Mouse (Mus musculus): ENCODE results near the gene Adamts3.

The Adamts3 gene

DNA sequence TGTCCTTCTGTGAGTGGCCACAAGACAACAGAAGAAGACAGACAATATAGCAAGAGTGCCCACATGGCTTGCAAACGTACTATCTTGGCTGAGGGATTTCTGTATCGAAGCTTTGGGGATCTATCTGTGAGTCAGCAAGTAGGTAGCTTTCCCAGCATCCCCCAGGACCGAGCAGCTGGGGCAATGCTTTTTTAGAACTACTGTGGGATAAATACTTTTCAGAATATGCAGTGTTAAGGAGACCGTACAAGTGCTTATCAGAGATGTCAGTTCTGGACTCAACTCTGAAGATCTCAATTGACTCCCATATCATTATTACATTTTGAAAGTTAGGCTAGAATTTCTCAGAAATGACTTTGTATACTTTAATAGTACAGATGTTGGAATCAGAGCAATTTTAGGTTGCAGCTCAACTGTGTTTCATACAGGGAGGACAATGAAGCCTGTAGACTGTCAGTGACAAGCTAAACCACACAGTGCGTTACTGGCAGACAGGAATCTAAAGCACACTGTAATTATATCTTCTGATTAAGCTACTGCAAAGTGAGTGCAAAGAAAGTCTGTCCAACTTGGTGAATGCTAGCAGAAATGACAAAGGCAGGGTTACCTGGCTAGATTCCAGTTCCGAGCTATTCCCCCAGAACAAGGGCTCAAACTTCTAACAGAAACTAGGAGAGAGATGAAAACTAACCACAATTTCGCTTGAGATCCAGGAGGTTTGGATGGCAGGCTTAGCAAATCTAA is 171.8 kb downstream of the Adamts3 start:
- no peak for DNase-seq (ENCODE audit: low read depth in 1 of 2, low spot score in 2 of 2)

DNA sequence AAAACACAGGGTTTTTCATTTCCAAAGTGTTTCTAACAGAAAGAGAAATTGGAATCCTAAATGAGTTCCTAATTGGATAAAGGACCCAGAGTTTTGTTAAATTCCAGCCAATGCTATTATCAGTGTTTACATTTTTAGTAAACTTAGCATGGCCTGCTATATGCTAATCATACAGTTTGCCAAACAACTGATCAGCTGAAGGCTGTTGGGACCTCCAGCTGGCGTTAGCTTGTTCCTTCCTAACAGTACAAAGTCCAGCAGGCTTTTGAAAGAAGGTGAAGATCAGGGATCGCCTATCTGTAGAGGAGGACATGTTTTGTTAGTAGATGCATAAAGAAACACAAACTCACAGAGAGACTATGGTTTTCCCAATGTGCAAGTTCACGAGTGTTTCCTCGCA is 173.7 kb downstream of the Adamts3 start:
- no peak for DNase-seq (ENCODE audit: low read depth in 1 of 2, low spot score in 2 of 2)

DNA sequence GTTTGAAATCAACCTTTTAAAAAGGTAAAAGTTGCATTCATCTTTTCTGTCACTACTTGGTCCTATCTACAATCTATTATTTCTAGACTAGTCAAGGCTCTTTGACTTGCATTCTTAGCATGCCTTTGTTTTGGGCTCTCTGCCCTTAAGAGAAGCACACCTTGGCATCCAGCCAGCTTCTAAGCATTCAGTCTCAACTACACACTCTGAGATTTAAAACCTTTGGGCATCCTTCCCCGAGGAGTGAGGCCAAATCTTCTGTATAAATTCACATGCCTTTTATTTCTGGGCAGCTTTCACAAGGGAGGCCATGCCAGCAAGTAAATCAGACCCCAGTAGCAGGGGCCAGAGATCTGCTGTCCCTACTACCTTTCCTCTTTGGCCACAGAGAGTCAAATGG is 178.9 kb downstream of the Adamts3 start:
- DNase-seq (ENCODE audit: low read depth in 1 of 2, low spot score in 2 of 2), result no peak

DNA sequence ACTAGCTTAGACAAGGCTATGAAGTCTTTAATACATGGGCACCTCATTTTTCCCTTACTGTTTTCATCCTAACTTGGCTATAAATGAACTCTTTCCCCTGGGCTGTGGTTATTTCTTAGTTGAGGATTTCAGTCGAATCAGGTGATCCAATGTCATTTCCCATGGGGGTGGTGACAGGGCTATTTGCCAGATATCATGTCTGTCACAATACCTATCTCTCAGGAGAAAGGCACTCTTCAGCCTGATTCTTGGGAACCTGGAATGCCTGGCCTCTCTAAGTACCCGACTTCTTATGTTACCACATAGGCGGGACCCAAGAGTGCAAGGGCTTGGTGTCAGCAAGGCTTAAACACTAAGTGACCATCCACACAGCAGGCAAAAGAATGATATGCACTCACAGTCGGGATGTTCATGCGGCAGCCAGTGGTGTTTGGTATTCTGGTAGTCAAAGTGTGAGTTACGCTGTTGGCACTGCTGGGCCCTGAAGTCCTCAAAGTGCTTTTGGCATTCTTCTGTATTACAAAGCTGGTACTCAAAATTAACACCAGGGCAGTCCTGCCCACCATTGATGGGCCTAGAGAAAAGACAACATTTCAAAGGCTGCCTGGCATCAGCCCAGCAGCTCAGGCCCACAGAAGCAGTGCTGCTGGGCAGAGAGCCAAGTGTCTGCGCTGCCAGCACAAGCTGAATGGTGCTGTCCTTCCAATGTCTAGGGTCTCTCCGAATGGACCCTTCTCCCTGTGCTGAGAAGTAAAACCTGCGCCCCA is 181.7 kb downstream of the Adamts3 start:
- no peak for DNase-seq (ENCODE audit: low read depth in 1 of 2, low spot score in 2 of 2)

- no peak for DNase-seq (ENCODE audit: low read depth in 1 of 2, low spot score in 2 of 2)
Observed at GRCm38 (mm10) chr5:89687826-89688225, 195.3 kb downstream of the Adamts3 start.

DNA sequence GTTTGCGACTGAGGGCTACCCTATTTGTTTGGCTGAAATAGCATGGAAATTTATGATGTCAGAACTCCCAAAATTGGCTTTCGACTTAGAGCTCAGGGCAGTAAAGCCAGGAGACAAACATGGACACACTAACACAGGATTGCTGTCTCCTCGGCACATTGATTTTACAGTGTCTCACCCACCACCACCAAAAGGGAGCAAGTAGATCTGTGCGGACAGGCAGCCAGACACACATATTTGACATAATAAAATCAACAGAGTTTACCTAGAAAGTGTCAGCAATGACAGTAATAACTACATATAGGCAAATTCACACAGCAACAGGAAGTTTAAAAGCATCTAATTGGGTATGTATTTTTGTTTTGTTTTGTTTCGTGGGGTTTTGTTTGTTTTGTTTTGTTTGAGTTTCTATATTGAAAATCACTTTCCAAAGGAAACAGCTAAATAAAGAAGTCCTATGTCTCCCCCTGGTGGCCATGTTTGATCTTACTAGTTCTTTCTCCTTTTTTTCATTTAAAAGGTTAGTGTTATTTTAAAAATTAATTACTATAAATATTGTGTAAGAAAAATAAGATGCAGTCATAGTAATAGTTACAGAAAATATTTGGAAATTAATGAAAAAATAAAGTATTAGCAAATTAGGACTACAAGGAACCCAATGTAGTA is 203.1 kb downstream of the Adamts3 start:
- DNase-seq (ENCODE audit: low read depth in 1 of 2, low spot score in 2 of 2), result no peak

DNA sequence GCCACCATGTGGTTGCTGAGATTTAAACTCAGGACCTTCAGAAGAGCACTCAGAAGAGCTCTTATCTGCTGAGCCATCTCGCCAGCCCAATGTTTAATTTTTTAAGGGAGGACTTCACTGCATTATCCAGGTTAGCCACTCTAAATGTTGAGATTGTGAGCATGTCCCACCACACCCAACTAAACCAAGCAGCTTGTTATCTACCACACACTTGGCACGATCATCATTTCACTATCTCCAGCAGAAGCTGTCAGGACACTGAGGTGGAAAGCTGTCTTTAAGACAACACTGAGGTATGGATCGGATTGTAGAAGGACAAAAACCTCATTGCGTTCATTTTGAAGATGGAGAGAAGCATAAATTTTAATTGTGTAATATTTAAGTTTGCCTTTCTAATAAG is 205.0 kb downstream of the Adamts3 start:
- DNase-seq (ENCODE audit: low read depth in 1 of 2, low spot score in 2 of 2), result no peak

DNA sequence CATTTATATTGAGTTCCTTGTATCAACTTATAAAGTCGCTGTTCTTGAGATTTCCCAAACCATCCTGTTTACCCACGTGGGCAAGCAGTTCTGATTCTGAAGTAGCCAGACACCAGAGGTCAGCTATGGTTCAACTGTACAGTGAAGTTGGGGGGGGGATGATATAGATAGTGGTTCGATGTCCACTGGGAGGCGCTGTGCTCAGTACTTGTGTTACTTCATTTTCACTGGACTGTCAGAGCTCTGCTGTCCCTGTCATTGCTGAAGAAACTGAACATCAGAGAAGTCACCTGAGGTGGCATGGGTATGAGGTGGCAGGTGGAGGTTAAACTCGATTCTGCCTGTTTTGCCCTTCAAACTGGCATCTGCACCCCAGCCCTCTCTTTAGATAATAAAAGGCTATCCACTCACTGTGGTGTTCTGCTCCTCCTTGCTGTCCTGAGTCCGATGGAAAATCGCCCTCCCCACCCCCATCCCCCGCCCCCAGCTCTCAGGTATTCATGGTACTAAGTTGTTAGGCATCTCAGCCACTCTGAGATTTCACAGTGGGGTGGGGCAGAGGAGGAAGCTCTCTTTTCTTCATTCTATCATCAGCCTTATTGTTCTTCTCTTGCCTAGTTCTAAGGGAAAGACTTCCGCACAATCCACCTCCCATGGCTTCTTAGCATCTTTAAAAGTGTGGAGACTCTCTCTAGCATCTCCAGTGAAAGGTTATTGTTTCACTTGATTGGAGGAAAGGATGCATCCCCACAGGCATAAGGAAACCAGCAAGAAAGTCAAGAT is 208.9 kb downstream of the Adamts3 start:
- no peak for DNase-seq (ENCODE audit: low read depth in 1 of 2, low spot score in 2 of 2)

GRCm38 (mm10) chr5:89672950-89673349 is 210.2 kb downstream of the Adamts3 start:
- no peak for DNase-seq (ENCODE audit: low read depth in 1 of 2, low spot score in 2 of 2)

- no peak for DNase-seq (ENCODE audit: low read depth in 1 of 2, low spot score in 2 of 2)
Observed at GRCm38 (mm10) chr5:89654327-89654726, 228.8 kb downstream of the Adamts3 start.

GRCm38 (mm10) chr5:89653862-89654261 is 229.3 kb downstream of the Adamts3 start:
- no peak for DNase-seq (ENCODE audit: low read depth in 1 of 2, low spot score in 2 of 2)

- DNase-seq (ENCODE audit: low read depth in 1 of 2, low spot score in 2 of 2), result no peak
Observed at GRCm38 (mm10) chr5:89646940-89647339, 236.2 kb downstream of the Adamts3 start.

DNA sequence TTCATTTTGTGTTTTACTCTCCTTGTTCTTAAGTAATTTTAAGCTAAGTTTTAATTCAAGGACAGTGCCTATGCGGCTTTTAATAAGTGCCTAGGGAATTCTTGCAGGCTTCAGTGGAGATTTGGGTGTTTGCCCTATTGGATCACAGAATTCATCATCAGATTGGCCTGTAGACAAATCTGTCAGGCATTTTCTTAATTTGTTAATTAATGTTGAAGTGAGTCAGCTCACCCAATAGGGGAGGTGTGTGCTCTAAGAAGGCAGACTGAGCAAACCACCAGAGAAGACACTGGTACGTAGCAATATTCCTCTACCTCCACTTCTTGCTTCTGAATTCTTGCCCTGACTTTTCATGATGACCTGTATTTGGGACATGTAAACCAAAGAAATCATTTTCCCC is 247.7 kb downstream of the Adamts3 start:
- no peak for DNase-seq (ENCODE audit: low read depth in 1 of 2, low spot score in 2 of 2)

DNA sequence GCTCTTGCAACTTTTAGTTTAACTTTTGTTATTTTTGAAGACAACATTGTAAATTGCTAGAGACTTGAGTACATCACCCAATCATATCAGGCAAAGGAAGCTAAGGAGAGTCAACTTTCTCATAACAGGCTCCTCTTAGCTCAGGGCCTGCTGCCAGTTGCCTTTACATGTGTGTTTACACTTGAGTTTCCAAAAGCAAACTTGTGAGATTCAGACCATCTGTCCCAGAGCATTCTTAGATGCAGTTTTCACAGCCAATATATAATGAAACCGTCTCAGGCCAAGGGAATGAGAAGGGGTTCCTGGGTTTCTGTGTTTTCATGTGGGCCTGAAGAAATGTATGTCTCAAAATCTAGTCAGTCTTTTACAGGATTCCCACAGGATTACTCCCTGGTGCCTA is 251.5 kb downstream of the Adamts3 start:
- DNase-seq (ENCODE audit: low read depth in 1 of 2, low spot score in 2 of 2), result no peak

Data from monocyte, adult 2 months (primary cell).